Mouse (Mus musculus) liver, embryonic 14.5 days (tissue): ENCODE data around the gene Rnf152.

Experiments used
- CTCF ChIP-seq: IDR thresholded peaks from 2 replicates; pipeline ENCODE4 v1.5.1; 2016; ENCODE audit warnings: antibody characterized with exemption, low read depth, control low read depth
- EP300 ChIP-seq: IDR thresholded peaks from 2 replicates; pipeline ENCODE4 v1.6.1; 2016; ENCODE audit warnings: antibody characterized with exemption, low read depth

DNA sequence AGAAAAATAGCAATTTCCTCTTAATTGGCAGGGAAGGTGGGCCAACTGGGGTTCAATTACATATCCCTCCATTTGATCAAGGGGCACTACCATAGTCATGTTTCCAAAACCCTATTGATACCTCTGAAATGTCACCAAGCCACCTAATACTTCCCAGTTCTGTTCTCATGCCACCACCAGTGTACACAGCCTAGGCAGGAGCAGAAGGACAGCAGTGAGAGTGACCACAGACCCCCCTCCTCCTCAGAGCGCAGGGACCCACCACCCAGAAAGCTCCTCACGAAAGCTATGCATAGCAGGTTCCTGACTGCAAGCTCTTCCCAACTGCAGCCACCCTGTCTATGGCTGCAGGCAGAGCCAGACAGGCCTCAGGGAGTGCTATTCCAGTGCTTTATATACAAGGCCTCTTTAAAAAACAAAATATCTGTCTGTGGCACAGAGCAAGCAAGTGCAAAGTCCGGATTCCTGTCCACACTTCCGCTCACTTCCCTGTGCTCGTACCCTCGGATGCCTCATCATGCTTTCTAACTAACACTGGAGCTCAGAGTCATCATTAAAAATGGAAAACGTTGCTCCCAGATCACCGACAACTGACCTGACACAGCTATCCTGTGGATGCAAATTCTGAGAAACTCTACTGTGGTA, 24.3 kb downstream of the Rnf152 start:
- no peak for TF ChIP-seq CTCF
- TF ChIP-seq EP300: no peak
